Mouse (Mus musculus): ENCODE data around the gene Plvap. TPM values are rescaled to one million over a fixed set of nuclear protein-coding genes. Genes with fewer than 3 reads are reported as not detected.

The Plvap gene
- polyA plus RNA-seq, 1 experiment from 2014 or later = 33.7 TPM

GRCm38 (mm10) chr8:71472601-71473386, 38.8 kb downstream of the Plvap start:
- no peak overlapping the region for H3K4me3 ChIP-seq (ENCODE audit: low read depth, low read length)
- H3K27ac ChIP-seq (ENCODE audit: low read depth, low read length) = no peak overlapping the region
- no peaks in the 10 kb centered on the region for H3K9me3 ChIP-seq (ENCODE audit: control insufficient read depth, low read length)
- H3K9ac ChIP-seq (ENCODE audit: low read length) = no peak overlapping the region
- H3K4me2 ChIP-seq = no peak overlapping the region
- peaks cover 23% of the 10 kb centered on the region for H3K4me1 ChIP-seq (ENCODE audit: control insufficient read depth, insufficient read depth, low read length)
- peak; percentile 72 for DNase-seq (ENCODE audit: low spot score, missing footprints)
- WGBS = 77% methylated on average over 8 of the region's 8 CpGs
- H3K27me3 ChIP-seq (ENCODE audit: control insufficient read depth, insufficient read depth, low read length) = no peaks in the 10 kb centered on the region
- peaks cover 12% of the 10 kb centered on the region; the same call in 1 of the 2 replicates for H3K36me3 ChIP-seq (ENCODE audit: control insufficient read depth, insufficient read depth, low read length)
- no peak for ATAC-seq (ENCODE audit: low FRiP score)

DNA sequence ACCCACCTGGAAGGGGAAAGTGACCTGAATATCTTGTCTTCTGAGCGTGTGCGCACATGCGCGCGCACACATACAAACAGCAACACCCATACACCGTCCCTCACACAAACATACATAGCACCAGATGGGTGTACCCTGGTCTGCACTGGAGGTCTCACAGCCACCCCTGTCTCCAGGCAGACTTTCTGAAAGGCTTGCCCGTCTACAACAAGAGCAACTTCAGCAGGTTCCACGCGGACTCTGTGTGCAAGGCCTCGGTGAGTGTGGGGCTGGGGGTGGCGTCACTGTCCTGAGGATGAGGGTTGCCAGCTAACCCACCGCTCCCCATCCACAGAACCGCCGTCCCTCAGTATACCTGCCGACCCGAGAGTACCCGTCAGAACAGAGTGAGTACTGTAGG, 39.7 kb downstream of the Plvap start:
- Histone ChIP-seq H3K4me2 (no peak overlapping the region), H3K4me3 (ENCODE audit: low read depth, low read length) (no peak overlapping the region), H3K9me3 (ENCODE audit: control insufficient read depth, low read length) (no peaks in the 10 kb centered on the region), H3K9ac (ENCODE audit: low read length) (no peak overlapping the region), H3K36me3 (ENCODE audit: control insufficient read depth, insufficient read depth, low read length) (peaks cover 12% of the 10 kb centered on the region; the same call in 1 of the 2 replicates), H3K4me1 (ENCODE audit: control insufficient read depth, insufficient read depth, low read length) (peaks cover 17% of the 10 kb centered on the region), H3K27me3 (ENCODE audit: control insufficient read depth, insufficient read depth, low read length) (no peaks in the 10 kb centered on the region), H3K27ac (ENCODE audit: low read depth, low read length) (no peak overlapping the region)
- 95% methylated on average over 17 of the region's 17 CpGs for WGBS
- ATAC-seq (ENCODE audit: low FRiP score) (no peak), DNase-seq (ENCODE audit: low spot score, missing footprints) (peak; percentile 45)

DNA sequence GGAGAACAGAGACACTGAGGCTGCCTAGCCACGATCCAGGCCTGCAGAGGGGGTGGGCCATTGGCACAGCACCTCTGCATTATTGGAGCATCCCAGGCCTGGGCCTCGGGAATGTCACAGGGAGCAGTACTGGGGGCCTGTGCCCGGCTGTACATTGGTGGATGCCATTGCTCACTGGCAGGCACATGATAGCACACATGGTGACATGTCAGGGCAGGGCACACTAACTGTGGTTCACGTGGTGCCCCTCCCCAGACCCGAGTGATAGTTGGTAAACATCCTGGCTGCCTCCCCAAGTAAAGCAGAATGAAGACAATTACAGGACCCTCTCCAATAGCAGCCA, 40.7 kb downstream of the Plvap start:
- no peak overlapping the region for H3K4me2 ChIP-seq

GRCm38 (mm10) chr8:71470146-71470912, 41.2 kb downstream of the Plvap start:
- Histone ChIP-seq H3K9ac (ENCODE audit: low read length) (peak overlapping the region; percentile 69), H3K9me3 (ENCODE audit: control insufficient read depth, low read length) (no peaks in the 10 kb centered on the region), H3K4me1 (ENCODE audit: control insufficient read depth, insufficient read depth, low read length) (peaks cover 15% of the 10 kb centered on the region), H3K4me2 (peak overlapping the region; percentile 90), H3K27me3 (ENCODE audit: control insufficient read depth, insufficient read depth, low read length) (no peaks in the 10 kb centered on the region), H3K27ac (ENCODE audit: low read depth, low read length) (no peak overlapping the region), H3K4me3 (ENCODE audit: low read depth, low read length) (peak overlapping the region; percentile 80), H3K36me3 (ENCODE audit: control insufficient read depth, insufficient read depth, low read length) (peaks cover 12% of the 10 kb centered on the region; the same call in 1 of the 2 replicates)
- peak; percentile 82 for DNase-seq (ENCODE audit: low spot score, missing footprints)
- 90% methylated on average over 3 of the region's 3 CpGs for WGBS
- no peak for ATAC-seq (ENCODE audit: low FRiP score)

More for the DNA sequence above, 40.7 kb downstream of the Plvap start:
- Histone ChIP-seq H3K27ac (ENCODE audit: low read depth, low read length) (no peak overlapping the region), H3K27me3 (ENCODE audit: control insufficient read depth, insufficient read depth, low read length) (no peaks in the 10 kb centered on the region), H3K9me3 (ENCODE audit: control insufficient read depth, low read length) (no peaks in the 10 kb centered on the region), H3K4me1 (ENCODE audit: control insufficient read depth, insufficient read depth, low read length) (peaks cover 12% of the 10 kb centered on the region), H3K9ac (ENCODE audit: low read length) (no peak overlapping the region), H3K4me3 (ENCODE audit: low read depth, low read length) (no peak overlapping the region), H3K36me3 (ENCODE audit: control insufficient read depth, insufficient read depth, low read length) (peaks cover 12% of the 10 kb centered on the region; the same call in 1 of the 2 replicates)
- ATAC-seq (ENCODE audit: low FRiP score) (no peak), DNase-seq (ENCODE audit: low spot score, missing footprints) (no peak)
- WGBS = 81% methylated on average over 5 of the region's 5 CpGs

GRCm38 (mm10) chr8:71469411-71469810, 42.1 kb downstream of the Plvap start:
- Histone ChIP-seq H3K27me3 (ENCODE audit: control insufficient read depth, insufficient read depth, low read length) (no peaks in the 10 kb centered on the region), H3K4me1 (ENCODE audit: control insufficient read depth, insufficient read depth, low read length) (peaks cover 18% of the 10 kb centered on the region), H3K4me3 (ENCODE audit: low read depth, low read length) (peak overlapping the region; percentile 80), H3K9me3 (ENCODE audit: control insufficient read depth, low read length) (no peaks in the 10 kb centered on the region), H3K36me3 (ENCODE audit: control insufficient read depth, insufficient read depth, low read length) (peaks cover 11% of the 10 kb centered on the region; the same call in 1 of the 2 replicates), H3K4me2 (peak overlapping the region; percentile 90), H3K9ac (ENCODE audit: low read length) (peak overlapping the region; percentile 69), H3K27ac (ENCODE audit: low read depth, low read length) (peak overlapping the region; percentile 37; the same call in 1 of the 2 replicates)
- WGBS = 1% methylated on average over 23 of the region's 24 CpGs
- peak; percentile 94 for DNase-seq (ENCODE audit: low spot score, missing footprints)
- ATAC-seq (ENCODE audit: low FRiP score) = peak; percentile 41

- DNase-seq (ENCODE audit: low spot score, missing footprints) (peak; percentile 99), ATAC-seq (ENCODE audit: low FRiP score) (peak; percentile 87)
- H3K27me3 ChIP-seq (ENCODE audit: control insufficient read depth, insufficient read depth, low read length) = no peaks in the 10 kb centered on the region
- H3K27ac ChIP-seq (ENCODE audit: low read depth, low read length) = peak within 1 kb of the TSS; percentile 37; the same call in 1 of the 2 replicates
- H3K4me3 ChIP-seq (ENCODE audit: low read depth, low read length) = peak within 1 kb of the TSS; percentile 80
- H3K4me1 ChIP-seq (ENCODE audit: control insufficient read depth, insufficient read depth, low read length) = peaks cover 23% of the 10 kb centered on the region
- no peaks in the 10 kb centered on the region for H3K9me3 ChIP-seq (ENCODE audit: control insufficient read depth, low read length)
- WGBS = under 1% methylated on average over 51 of the region's 52 CpGs
- peaks cover 8% of the 10 kb centered on the region; the same call in 1 of the 2 replicates for H3K36me3 ChIP-seq (ENCODE audit: control insufficient read depth, insufficient read depth, low read length)
- H3K9ac ChIP-seq (ENCODE audit: low read length) = peak within 1 kb of the TSS; percentile 69
- H3K4me2 ChIP-seq = peak within 1 kb of the TSS; percentile 90
Measured at GRCm38 (mm10) chr8:71468916-71469315, 42.6 kb downstream of the Plvap start, which contains the start of gene Dda1. Gene Dda1, plus strand, starts transcription at chr8:71469199.

GRCm38 (mm10) chr8:71468001-71468400, 43.6 kb downstream of the Plvap start:
- Histone ChIP-seq H3K4me1 (ENCODE audit: control insufficient read depth, insufficient read depth, low read length) (peaks cover 25% of the 10 kb centered on the region), H3K4me3 (ENCODE audit: low read depth, low read length) (no peak overlapping the region), H3K9me3 (ENCODE audit: control insufficient read depth, low read length) (no peaks in the 10 kb centered on the region), H3K36me3 (ENCODE audit: control insufficient read depth, insufficient read depth, low read length) (peaks cover 8% of the 10 kb centered on the region; the same call in 1 of the 2 replicates), H3K27ac (ENCODE audit: low read depth, low read length) (no peak overlapping the region), H3K9ac (ENCODE audit: low read length) (no peak overlapping the region), H3K27me3 (ENCODE audit: control insufficient read depth, insufficient read depth, low read length) (no peaks in the 10 kb centered on the region), H3K4me2 (no peak overlapping the region)
- peak; percentile 62 for DNase-seq (ENCODE audit: low spot score, missing footprints)
- WGBS = 96% methylated on average over 1 of the region's 1 CpGs
- no peak for ATAC-seq (ENCODE audit: low FRiP score)

DNA sequence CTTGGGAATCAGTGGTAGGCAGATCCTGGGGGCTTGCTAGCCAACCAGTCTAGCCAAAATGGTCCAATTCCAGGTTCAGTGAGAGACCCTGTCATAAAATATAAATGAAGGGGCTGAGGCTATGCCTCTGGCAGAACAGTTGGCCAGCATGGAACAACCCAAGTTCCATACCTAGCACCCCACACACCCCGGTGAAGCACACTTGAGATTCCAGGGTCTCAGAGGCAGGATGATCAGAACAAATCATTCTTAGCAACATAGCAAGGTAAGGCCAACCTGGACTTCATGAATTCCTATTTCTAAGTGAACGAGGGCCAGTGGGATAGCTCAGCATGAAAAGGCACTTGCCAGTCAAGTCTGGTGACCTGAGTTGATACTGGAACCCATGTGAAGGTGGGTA, 44.4 kb downstream of the Plvap start:
- no peak overlapping the region for H3K9ac ChIP-seq (ENCODE audit: low read length)
- no peak overlapping the region for H3K4me2 ChIP-seq
- WGBS = 85% methylated on average over 2 of the region's 2 CpGs
- DNase-seq (ENCODE audit: low spot score, missing footprints) (peak; percentile 76), ATAC-seq (ENCODE audit: low FRiP score) (no peak)
- no peak overlapping the region for H3K4me3 ChIP-seq (ENCODE audit: low read depth, low read length)
- no peak overlapping the region for H3K27ac ChIP-seq (ENCODE audit: low read depth, low read length)
- peaks cover 4% of the 10 kb centered on the region; the same call in 1 of the 2 replicates for H3K36me3 ChIP-seq (ENCODE audit: control insufficient read depth, insufficient read depth, low read length)
- H3K27me3 ChIP-seq (ENCODE audit: control insufficient read depth, insufficient read depth, low read length) = no peaks in the 10 kb centered on the region
- H3K4me1 ChIP-seq (ENCODE audit: control insufficient read depth, insufficient read depth, low read length) = peaks cover 30% of the 10 kb centered on the region
- H3K9me3 ChIP-seq (ENCODE audit: control insufficient read depth, low read length) = no peaks in the 10 kb centered on the region

DNA sequence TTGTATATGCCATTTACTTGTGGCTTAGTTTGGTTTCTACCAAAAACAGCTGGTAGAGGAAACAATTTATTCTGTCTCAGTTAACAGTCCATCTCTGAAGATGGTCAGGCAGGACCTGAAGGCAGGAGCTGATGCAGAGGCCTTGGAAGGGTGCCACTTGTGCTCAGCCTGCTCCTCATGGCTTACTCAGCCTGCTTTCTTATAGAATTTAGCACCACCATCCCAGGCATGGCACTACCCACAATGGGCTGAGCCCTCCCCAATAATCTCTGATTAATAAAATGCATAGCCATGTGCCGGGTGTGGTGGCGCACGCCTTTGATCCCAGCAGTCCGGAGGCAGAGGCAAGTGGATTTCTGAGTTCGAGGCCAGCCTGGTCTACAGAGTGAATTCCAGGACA, 45.4 kb downstream of the Plvap start:
- H3K4me2 ChIP-seq = no peak overlapping the region
- H3K36me3 ChIP-seq (ENCODE audit: control insufficient read depth, insufficient read depth, low read length) = no peaks in the 10 kb centered on the region
- peaks cover 34% of the 10 kb centered on the region for H3K4me1 ChIP-seq (ENCODE audit: control insufficient read depth, insufficient read depth, low read length)
- ATAC-seq (ENCODE audit: low FRiP score) (no peak), DNase-seq (ENCODE audit: low spot score, missing footprints) (peak; percentile 72)
- H3K27ac ChIP-seq (ENCODE audit: low read depth, low read length) = no peak overlapping the region
- no peak overlapping the region for H3K4me3 ChIP-seq (ENCODE audit: low read depth, low read length)
- WGBS = 93% methylated on average over 5 of the region's 5 CpGs
- no peaks in the 10 kb centered on the region for H3K27me3 ChIP-seq (ENCODE audit: control insufficient read depth, insufficient read depth, low read length)
- H3K9ac ChIP-seq (ENCODE audit: low read length) = no peak overlapping the region
- H3K9me3 ChIP-seq (ENCODE audit: control insufficient read depth, low read length) = no peaks in the 10 kb centered on the region

Measured in midbrain, embryonic 11.5 days (tissue).